Mouse (Mus musculus): ENCODE measurements around the gene Pradc1. TPM values are rescaled to one million over a fixed set of nuclear protein-coding genes. Genes with fewer than 3 reads are reported as not detected.

Pradc1 gene
- 21.6 TPM for polyA plus RNA-seq (2017; shearing (Covaris generic))

GRCm38 (mm10) chr6:85451664-85452410 lies at the start of gene Pradc1:
Pradc1 (minus strand) TSS chr6:85451970.

GRCm38 (mm10) chr6:85450697-85451663 lies 790 bp downstream of the Pradc1 start, which contains the start of gene Cct7:
Cct7 (plus strand) TSS chr6:85451514.

GRCm38 (mm10) chr6:85431842-85432431 lies 19.8 kb downstream of the Pradc1 start, which contains the start of gene Smyd5:
Smyd5 (plus strand) TSS chr6:85431989.

GRCm38 (mm10) chr6:85423836-85424379 lies 27.9 kb downstream of the Pradc1 start, which contains the start of gene Noto:
Noto (plus strand) TSS chr6:85423886.

Other genes with a start within 250 kb of the Pradc1 start
- 0.69 TPM for gene Sfxn5, start 118.5 kb downstream of the Pradc1 start, polyA plus RNA-seq (2017; shearing (Covaris generic))
- gene Rab11fip5, start 77.3 kb downstream of the Pradc1 start, polyA plus RNA-seq (2017; shearing (Covaris generic)), result 0.43 TPM
- gene Noto, start 28.1 kb downstream of the Pradc1 start, polyA plus RNA-seq (2017; shearing (Covaris generic)), result not detected
- gene Smyd5, start 20.0 kb downstream of the Pradc1 start, polyA plus RNA-seq (2017; shearing (Covaris generic)), result 62.1 TPM
- gene Cct7, start 456 bp downstream of the Pradc1 start, polyA plus RNA-seq (2017; shearing (Covaris generic)), result 333 TPM
- 0.07 TPM for gene Fbxo41, start 51.0 kb upstream of the Pradc1 start, polyA plus RNA-seq (2017; shearing (Covaris generic))
- gene Egr4, start 61.6 kb upstream of the Pradc1 start, polyA plus RNA-seq (2017; shearing (Covaris generic)), result not detected
- gene Alms1, start 135.6 kb upstream of the Pradc1 start, polyA plus RNA-seq (2017; shearing (Covaris generic)), result 1.5 TPM